Mouse (Mus musculus): ENCODE measurements around the gene Rbms3.

Rbms3 gene

GRCm38 (mm10) chr9:116886973-116887680, 742.6 kb downstream of the Rbms3 start:
- no peak for DNase-seq (ENCODE audit: low spot score)

DNA sequence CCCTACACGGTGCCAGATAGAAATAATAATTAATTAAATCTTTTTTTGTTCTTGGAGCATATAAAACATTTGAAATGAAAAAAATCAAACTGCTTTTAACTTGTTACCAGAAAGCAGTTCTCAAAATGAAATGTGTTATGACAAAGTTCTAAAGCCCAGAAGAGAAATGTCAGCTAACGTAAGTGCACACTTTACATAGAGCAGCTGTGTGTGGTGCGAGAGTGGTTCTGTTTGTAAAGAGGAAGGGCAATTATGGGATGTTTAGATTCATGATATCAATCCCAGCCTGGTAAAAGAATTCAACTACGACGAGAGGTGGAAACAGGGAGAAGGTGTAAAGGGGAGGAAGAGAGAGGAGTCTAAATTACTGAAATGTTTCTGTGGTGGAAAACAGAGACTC, 744.1 kb downstream of the Rbms3 start:
- DNase-seq (ENCODE audit: low spot score): no peak

GRCm38 (mm10) chr9:116880503-116880902, 749.2 kb downstream of the Rbms3 start:
- no peak for DNase-seq (ENCODE audit: low spot score)

DNA sequence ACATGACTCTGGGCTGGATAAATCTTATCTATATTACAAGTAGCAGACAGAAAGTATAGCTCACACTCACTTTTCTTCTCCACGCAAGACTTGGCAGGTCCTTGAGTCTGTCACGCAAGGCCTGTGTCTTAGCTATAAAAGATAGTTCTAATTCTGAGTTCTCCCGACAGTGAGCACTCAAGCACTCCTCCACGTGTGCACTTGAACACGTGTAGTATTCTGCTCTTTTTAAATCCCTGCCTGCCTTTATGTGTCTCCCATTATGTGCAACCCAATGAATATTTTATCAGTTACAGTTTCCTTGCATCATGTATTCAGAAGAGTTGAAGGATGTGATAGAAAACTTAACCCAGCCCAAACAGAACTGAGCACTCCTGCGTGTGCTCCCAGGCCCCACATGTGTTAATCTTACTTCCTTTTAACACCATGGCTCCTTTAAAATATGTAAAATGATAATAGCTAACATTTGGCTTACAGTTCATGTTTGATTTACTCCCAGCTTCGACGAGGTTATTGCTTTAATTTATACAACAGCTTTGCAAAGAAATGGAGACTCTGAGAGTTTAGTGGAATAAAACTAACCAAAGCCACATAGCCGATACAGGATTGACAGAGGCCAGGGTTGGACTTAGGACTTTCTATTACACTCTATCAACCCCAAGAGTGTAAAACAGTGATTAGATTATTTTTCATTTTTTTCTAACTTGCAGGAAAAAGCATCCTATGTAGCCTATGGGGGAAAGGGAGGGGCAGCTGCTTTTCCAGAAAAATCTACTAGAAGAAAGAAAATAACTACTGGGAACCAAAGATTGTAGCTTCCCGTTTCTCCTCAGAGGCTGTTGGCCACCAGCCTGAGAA, 749.9 kb downstream of the Rbms3 start:
- DNase-seq (ENCODE audit: low spot score): no peak

DNA sequence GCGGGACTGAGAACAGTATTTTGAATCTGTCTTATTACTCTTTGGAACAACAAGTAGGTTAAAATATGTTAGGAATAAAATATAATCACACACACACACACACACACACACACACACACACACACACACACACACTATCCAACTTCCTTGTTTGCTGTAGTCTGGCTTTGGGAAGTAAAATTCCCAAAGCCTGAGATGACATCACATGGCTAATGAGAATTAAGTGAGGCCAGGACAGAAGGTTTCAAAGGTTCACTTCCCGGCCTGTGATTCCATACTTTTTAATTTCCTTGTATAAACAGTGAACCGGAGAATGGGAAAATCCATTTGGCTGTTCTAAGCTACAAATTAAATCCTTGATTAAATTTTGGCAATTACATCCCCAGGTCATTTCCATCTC, 752.9 kb downstream of the Rbms3 start:
- DNase-seq (ENCODE audit: low spot score): no peak

- DNase-seq (ENCODE audit: low spot score): no peak
Measured at GRCm38 (mm10) chr9:116873976-116874320, 755.8 kb downstream of the Rbms3 start.

DNA sequence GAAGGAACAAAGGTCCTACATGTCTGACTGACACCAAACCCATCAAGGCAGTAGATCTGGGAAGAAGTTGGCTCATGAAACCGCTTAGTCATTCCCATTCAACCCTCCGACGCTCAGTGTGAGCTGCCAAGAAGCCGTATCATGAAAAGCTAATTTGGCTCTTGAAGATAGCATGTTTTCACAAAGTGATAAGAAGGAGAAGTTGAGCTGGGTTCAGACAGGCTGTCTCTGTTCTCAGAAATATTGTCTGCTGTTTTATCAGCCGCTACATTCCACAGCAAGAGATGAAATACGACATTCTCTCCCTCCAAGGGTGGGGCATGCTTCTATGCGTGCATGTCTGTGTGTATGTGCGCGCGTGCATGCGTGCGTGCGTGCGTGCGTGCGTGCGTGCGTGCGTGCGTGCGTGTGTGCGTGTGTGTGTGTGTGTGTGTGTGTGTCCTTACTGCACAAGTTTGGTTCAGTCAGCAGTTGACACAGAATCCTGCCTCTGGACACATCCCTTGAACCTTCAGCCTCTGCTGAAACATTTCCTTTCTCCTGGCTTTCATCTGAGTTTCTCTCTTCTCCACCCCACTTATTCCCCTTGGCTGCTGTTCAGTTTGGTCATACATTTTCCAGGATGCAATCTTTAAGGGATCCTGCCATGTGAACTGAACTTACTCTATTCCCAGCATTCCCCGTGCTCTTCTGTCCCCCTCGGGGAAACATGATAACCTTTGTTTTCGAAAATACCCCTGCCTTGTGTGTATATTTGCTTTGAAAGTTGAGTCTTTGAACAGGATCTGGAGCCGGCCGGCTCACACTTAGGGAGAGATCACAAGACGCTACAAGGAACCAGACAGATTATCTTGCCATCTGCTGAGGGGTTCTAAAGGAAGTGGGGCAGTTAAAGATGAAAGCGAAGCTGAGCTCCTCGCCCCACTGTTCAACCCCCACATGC, 756.4 kb downstream of the Rbms3 start:
- peak; percentile 10 for DNase-seq (ENCODE audit: low spot score)

GRCm38 (mm10) chr9:116872346-116872745, 757.4 kb downstream of the Rbms3 start:
- DNase-seq (ENCODE audit: low spot score): no peak

GRCm38 (mm10) chr9:116871576-116871975, 758.1 kb downstream of the Rbms3 start:
- no peak for DNase-seq (ENCODE audit: low spot score)

- no peak for DNase-seq (ENCODE audit: low spot score)
Measured at GRCm38 (mm10) chr9:116866060-116866459, 763.7 kb downstream of the Rbms3 start.

GRCm38 (mm10) chr9:116863626-116864025, 766.1 kb downstream of the Rbms3 start:
- no peak for DNase-seq (ENCODE audit: low spot score)

GRCm38 (mm10) chr9:116862341-116862740, 767.4 kb downstream of the Rbms3 start:
- DNase-seq (ENCODE audit: low spot score): no peak

- DNase-seq (ENCODE audit: low spot score): no peak
Measured at GRCm38 (mm10) chr9:116857861-116858595, 771.7 kb downstream of the Rbms3 start.

DNA sequence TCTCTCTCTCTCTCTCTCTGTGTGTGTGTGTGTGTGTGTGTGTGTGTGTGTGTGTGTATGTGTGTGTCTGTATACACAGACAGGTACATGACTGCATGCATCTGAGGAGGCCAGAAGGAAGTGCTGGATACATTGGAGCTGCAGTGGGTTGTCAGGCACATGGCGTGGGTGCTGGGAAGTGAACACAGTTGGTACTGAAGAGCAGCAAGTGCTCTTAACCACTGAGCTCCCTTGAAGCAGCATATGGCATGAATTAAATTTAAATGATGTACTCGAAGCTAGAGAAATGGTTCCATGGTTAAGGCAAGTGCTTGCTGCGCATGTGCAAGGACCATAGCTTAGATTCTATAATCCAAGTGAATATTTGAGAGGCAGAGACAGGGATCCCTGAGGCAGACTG, 772.6 kb downstream of the Rbms3 start:
- no peak for DNase-seq (ENCODE audit: low spot score)

DNA sequence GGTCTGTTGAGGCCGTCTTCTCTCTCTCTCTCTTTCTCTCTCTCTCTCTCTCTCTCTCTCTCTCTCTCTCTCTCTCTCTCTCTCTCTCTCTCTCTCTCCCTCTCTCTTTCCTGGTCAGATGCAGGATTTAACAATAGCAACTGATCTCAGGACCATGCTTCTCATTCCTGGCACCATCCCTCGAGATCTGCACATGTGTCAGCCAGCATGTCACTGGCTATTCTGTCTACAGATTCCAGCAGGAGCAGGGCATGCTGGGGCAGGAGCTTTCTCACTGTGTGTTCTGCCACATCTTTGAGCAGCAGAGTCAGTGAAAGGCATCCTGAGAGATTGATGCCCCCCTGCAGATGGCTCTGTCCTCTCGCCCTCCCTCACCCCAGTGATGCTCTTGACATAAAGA, 774.0 kb downstream of the Rbms3 start:
- DNase-seq (ENCODE audit: low spot score): no peak

DNA sequence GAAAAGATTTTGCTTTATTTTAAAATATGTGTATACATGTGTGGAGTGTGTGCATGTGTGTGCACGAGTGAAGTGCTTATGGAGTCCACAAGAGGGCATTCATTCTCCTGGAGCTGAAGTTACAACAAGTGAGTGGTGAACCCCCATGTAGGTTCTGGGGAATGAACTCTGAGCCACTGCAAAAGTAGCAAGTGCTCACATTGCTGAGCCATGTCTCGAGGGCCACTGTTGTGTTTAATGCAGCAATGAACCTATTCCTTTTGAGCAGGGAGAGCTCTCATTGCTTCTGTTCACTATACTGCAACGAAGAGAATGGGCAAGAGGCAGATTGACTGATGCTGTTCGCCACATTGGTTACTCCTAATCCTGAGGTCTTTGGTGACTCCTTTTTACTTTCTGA, 780.8 kb downstream of the Rbms3 start:
- no peak for DNase-seq (ENCODE audit: low spot score)

GRCm38 (mm10) chr9:116848166-116848565, 781.5 kb downstream of the Rbms3 start:
- no peak for DNase-seq (ENCODE audit: low spot score)

DNA sequence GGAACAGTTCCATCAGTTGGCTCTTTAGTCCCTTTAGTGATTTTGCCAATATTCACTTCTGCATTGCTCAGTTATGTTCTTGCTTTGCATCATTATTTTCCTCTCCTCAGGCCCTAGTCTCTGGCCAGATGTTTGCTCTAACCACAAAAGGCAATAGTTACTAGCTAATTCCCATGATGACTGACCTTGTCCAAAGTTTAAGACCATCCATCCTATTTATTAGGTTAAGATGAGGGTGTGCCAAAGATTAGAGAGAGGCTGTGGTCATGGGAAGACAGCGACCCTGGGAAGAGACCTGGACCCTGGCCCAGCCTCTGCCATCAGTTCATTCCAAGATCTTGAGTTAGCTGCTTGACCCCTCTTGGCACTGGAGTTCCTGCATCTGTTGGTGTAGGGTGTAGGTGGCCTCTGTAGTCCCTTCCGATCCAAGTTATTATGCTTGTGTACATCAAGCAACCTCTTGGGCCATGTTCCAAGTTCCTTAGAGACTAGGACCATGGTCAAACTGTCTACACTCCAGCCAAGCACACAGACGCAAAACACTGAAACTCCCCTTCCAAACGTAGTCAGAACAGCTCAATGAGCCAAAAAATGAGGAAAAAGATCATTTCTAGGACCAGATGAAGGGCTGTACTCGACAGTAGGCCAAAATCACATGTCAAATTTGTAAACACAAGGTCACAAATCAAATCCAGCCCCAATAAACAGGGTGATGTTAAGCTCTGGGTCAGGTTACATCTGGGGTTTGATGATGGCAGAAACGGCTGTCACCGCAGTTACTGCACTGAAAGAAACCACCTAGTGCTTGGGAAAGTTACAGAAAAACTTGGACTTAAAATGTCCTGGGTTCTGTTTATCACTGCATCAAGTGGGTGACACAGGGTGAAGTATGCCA, 782.2 kb downstream of the Rbms3 start:
- DNase-seq (ENCODE audit: low spot score): no peak

GRCm38 (mm10) chr9:116834949-116835348, 794.8 kb downstream of the Rbms3 start:
- DNase-seq (ENCODE audit: low spot score): no peak

DNA sequence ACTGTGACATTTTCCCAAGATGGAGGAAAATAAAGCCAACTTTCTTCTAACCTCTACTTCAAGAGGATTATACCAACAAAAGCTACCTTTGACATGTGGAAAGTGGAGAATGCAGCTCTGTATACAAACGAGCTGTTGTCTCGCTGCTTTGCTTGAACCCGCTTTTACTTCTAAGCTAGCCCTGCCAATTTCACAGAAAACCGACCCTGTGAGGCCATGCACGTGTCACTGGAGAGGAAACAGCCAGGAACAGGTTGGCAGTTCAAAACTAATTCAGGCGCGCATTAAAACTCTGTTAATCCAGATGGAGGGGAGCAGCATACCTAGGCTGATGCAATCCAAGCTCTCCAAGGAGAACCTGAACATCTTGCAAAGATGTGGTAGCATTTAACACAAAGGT, 796.0 kb downstream of the Rbms3 start:
- no peak for DNase-seq (ENCODE audit: low spot score)

GRCm38 (mm10) chr9:116832822-116833221, 796.9 kb downstream of the Rbms3 start:
- no peak for DNase-seq (ENCODE audit: low spot score)
